Mouse (Mus musculus): Measurements from ENCODE around the gene S100a6.

- TF ChIP-seq HCFC1 (IDR thresholded peaks at IDR 0.05; ENCODE audit: borderline replicate concordance, insufficient read depth, low read length) (no peak), ZC3H11A (IDR thresholded peaks at IDR 0.05; ENCODE audit: borderline replicate concordance, low read depth, low read length) (no peak)
These were observed 8.3 kb upstream of the S100a6 start for GRCm38 (mm10) chr3:90604416-90604815.

Data from ES-E14 (cell line).